Mouse (Mus musculus) left cerebral cortex, postnatal 10 days (tissue): ENCODE measurements around the gene Gm16181. TPM values are rescaled to one million over a fixed set of nuclear protein-coding genes. Genes with fewer than 3 reads are reported as not detected.
"Not testable (repeated sequence)": the region's sequence is repeated elsewhere in the genome, so short reads cannot be mapped to it uniquely, and the experiment has no call there.

Experiments used
- DNase-seq, 2 experiments: peaks; one replicate each; pipeline ENCODE4 v3.0.0; 2021 to 2022; ENCODE audit warnings: low spot score in 2 of 2, mixed read lengths in 1 of 2; ENCODE audit errors: extremely low spot score in 1 of 2
- intact Hi-C: fragments of 180-260 bp; cut with DNase I; formaldehyde crosslinking; loops from one replicate; pipeline ENCODE4 v1.15.1; 2025
- total RNA-seq, 2 experiments: library from RNA; stranded (reverse); gene quantifications; 2 replicates each; pipeline ENCODE4 v1.2.3; 2021

Gene Gm16181
- total RNA-seq, 2 experiments from 2014 or later, result not detected

DNA sequence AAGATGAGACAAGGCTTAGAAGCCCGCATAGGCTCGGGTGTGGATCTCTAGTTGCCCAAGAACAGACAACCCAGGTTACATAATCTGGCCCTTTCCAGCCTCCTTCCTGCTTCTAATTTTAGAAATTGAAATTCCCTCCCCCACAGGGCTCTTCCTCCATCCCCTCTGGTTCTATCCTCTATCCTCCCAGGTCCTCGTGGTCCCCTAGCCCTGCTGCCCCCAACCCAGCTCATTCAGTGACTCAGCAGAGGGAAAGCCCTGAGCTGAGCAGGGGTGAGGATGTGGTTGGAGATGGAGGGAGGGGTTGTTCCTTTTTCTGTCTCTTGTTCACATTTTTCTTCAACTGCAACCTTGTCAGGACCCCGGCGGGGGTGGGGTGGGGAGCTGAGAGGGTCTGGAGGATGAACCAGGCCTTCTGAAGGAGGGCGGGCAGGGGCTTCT is 1.0 kb upstream of the Gm16181 start:
- intact Hi-C loops, result no loop called here
- no peak for DNase-seq

DNA sequence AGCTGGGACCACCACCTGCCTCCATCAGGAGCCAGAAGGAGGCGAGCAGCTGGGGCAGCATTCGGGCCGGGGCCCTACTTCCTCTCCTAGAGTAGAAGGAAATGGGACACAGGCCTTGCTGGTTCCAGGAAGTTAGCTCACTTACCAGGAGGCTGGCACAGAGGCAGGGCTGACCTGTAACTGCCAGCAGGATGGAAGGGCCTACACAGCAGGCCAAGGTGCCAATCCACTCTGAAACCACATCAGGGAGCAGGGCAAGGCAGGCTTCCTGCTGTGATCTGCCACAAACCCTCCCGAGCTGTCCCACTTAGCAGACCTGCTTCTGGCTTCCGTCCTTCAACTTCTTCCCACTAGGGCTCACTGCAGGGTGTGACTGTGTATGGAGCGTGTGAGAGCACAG is 1.7 kb downstream of the Gm16181 start:
- peak in 1 of 2 experiments; percentile 54 for DNase-seq
- intact Hi-C loops, result no loop called here

GRCm38 (mm10) chr17:35224641-35225040 is 4.0 kb downstream of the Gm16181 start:
- DNase-seq, result no peak

GRCm38 (mm10) chr17:35225456-35225855 is 4.8 kb downstream of the Gm16181 start:
- intact Hi-C loops, result no loop called here
- DNase-seq, result no peak

More at GRCm38 (mm10) chr17:35224641-35225040, 4.0 kb downstream of the Gm16181 start:
- intact Hi-C loops, result no loop called here

GRCm38 (mm10) chr17:35226561-35227046 is 6.0 kb downstream of the Gm16181 start:
- intact Hi-C loops, result no loop called here
- DNase-seq, result no peak

- intact Hi-C loops, result no loop called here
- DNase-seq, result no peak
Observed at GRCm38 (mm10) chr17:35231022-35231421, 10.4 kb downstream of the Gm16181 start.

- intact Hi-C loops, result loop anchor here (1.0 kb wide), 1 partner anchor 63 kb away; no protein-coding TSS in a partner anchor
- DNase-seq, result peak; percentile 83 to 85
Observed at GRCm38 (mm10) chr17:35232043-35232442, 11.4 kb downstream of the Gm16181 start.

DNA sequence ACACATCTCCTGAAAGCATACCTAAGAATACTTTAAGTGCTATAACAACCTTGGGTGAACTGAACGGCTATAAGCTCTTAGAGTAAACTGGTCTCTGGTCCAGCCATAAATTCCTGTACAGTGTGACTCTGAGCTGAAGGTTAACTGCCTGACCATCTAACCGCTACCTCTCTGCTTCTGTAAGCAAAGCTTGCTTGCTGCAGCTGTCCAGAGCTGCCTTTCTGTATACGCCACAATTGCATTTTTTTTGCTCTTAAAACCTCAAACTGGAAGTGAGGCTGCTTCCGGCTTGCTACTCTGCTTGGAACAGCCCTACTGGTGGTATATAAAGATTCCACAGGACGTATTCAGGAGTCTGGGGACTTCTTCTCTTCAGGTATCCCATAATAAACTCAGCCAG is 12.0 kb downstream of the Gm16181 start:
- DNase-seq, result no peak
- intact Hi-C loops, result loop anchor here (1.0 kb wide), 1 partner anchor 63 kb away; no protein-coding TSS in a partner anchor

GRCm38 (mm10) chr17:35233114-35233980 is 12.7 kb downstream of the Gm16181 start, which contains the start of gene Atp6v1g2:
Gene Atp6v1g2 (plus strand): TSS chr17:35233660.
- intact Hi-C loops, result no loop called here

DNA sequence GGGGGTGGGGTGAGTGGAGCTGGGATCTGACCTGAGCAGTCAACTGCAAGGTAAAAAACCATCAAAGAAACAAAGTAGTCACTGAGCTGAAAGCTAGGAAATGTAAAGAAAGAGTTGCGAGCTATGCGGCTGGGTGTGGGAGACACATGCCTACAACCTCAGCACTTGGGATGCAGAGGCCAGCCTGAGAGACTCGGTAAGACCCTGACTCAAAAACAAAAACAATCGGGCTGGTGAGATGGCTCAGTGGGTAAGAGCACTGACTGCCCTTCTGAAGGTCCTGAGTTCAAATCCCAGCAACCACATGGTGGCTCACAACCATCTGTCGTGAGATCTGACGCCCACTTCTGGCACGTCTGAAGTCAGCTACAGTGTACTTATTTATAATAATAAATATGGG is 13.5 kb downstream of the Gm16181 start:
- intact Hi-C loops, DNase-seq: not testable (repeated sequence)

More at GRCm38 (mm10) chr17:35233114-35233980, 12.7 kb downstream of the Gm16181 start, which contains the start of gene Atp6v1g2:
- DNase-seq, result no peak

- DNase-seq, result peak in 1 of 2 experiments; percentile 72
- intact Hi-C loops, result no loop called here
Observed at GRCm38 (mm10) chr17:35234903-35235302, 14.3 kb downstream of the Gm16181 start.

- intact Hi-C loops, result no loop called here
- DNase-seq, result peak; percentile 91 to 94
Observed at GRCm38 (mm10) chr17:35235614-35236389, 15.2 kb downstream of the Gm16181 start, which contains the start of gene Nfkbil1. Gene Nfkbil1 (minus strand): TSS chr17:35235792.

GRCm38 (mm10) chr17:35236390-35236746 is 15.7 kb downstream of the Gm16181 start:
- peak; percentile 96 to 98 for DNase-seq
- intact Hi-C loops, result no loop called here

- no peak for DNase-seq
- intact Hi-C loops, result no loop called here
Observed at GRCm38 (mm10) chr17:35236996-35237395, 16.4 kb downstream of the Gm16181 start.

GRCm38 (mm10) chr17:35237504-35237903 is 16.9 kb downstream of the Gm16181 start:
- no peak for DNase-seq
- intact Hi-C loops, result no loop called here

GRCm38 (mm10) chr17:35239700-35240099 is 19.1 kb downstream of the Gm16181 start:
- intact Hi-C loops, result no loop called here
- DNase-seq, result no peak

DNA sequence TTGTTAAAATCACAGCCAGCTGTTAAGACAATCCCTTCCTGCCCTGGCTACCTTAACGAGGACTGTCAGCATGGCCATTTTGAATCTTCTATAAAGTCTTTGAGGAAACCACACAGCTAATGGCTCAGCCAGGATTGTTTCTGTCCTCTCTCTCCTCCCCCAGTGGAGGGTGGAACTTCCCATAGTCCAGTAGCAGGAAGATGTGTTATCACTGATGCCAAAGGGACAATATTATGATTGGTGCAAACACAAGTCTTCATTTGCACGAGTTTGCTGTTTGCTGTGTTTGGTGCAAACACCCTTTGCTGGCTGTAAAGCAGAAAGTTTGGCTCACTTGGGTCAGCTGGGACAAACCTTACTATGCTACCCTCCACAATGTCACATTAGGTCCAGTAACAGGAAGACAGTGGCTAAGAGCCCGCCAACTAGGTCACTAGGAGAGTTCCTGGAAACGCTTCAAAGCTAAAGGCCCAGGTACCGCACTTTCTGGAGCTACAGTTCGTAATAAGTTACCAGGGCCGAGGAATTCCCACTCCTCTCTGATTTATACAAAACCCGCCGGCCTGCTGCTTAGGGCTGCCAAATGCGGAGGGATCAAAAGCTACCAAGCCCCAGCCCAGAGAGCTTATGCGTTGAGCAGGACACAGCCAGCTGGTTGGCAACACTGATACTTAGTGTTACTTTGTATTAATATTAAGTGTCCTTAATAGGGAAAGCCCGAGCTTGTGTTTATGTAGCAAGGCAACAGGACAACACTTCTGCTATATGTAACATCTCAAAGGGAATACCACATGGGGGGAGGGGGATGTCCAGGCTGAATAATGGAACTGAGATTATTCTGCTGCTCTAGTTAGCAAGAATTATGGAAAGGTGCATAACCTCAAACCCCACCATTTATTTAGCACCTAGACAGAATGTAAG is 20.0 kb downstream of the Gm16181 start:
- no peak for DNase-seq
- intact Hi-C loops, result no loop called here

GRCm38 (mm10) chr17:35241305-35242014 is 20.8 kb downstream of the Gm16181 start, which contains the start of gene Ddx39b:
Gene Ddx39b (plus strand): TSS chr17:35241746.
- DNase-seq, result peak; percentile 94 to 98
- intact Hi-C loops, result no loop called here
